Mouse (Mus musculus): ENCODE measurements around the gene Serpinb3d.
"Not testable (repeated sequence)": the region's sequence is repeated elsewhere in the genome, so short reads cannot be mapped to it uniquely, and the experiment has no call there.

The Serpinb3d gene

DNA sequence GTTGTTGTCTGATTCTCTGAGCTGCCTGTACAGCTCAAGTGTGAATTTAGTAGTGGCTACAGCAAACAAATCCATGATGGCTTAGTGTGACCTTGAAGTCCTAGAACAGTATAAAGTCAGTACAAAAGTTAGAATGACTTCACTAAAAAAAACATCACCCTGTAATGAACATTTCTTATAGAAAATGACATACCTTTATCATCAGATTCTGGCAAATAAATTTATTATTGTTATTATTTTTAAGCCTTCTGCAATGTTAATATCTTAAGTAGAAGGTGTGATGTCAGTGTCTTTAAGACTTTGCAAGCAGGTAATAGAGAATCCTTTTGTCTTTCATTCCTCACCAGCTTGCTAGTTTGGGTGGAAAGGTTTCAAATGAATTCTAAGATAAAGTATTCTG, at the start of gene Serpinb3d:
Gene Serpinb3d, minus strand, starts transcription at position 101 of the 400 bp plus-strand sequence.
- no peak for DNase-seq (ENCODE audit: low spot score in 2 of 2)

DNA sequence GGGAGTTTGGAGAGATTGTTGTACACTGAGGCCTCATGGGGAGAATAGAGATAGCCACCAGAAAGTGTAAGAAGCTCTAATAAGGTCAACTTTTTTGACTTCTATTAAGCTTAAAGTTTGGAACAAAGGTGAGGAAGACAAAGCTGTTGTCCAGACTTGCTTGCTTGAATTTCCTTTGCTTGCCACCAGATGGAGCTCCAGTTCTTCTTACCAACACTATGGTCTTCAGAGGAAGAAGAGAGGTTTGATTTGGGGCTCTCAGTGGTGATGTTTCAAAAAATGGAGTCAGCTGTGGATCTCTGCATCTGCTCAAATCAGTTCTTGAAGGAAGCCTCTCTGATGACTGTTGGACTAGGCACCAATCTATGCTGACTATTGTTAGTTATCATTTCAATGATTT, 44.1 kb upstream of the Serpinb3d start:
- DNase-seq (ENCODE audit: low spot score in 2 of 2), result not testable (repeated sequence)

DNA sequence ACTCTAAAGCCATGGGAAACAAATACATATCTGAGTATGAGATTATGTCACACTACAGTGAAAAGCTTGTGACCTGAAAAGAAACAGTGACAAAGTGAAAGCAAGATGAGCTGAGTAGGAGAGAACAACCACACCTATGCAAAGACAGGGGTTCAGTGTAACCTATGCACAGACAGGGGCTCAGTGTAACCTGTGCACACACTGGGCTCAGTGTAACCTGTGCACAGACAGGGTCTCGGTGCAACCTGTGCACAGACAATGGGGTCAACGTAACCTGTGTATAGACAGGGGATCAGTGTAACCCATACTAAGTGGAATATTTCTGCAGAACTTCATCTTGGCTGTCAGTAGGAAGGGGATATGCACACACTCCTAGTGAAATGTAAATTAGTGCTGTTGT, 15.1 kb upstream of the Serpinb3d start:
- no peak for DNase-seq (ENCODE audit: low spot score in 2 of 2)

DNA sequence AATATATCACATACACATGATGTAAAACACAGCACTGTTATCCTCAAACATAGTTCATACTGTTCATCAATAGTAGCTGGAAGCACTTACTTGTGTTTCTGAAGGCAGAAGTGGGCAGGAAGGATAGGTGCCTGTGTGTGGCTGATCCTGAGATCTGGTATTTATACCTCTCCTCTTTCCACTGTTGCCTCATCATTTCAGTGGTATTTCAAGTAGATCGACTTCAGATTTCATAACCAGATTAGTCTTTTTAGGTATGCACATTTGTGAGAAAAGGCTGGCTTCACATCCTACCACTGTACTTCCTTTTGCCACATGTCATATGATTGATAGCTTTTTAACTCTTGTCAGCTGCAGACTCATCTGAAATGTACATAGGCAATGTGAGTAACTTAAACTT, 31.1 kb downstream of the Serpinb3d start, which contains the start of gene Serpinb3a:
Gene Serpinb3a, minus strand, starts transcription at position 101 of the 400 bp plus-strand sequence.
- no peak for DNase-seq (ENCODE audit: low spot score in 2 of 2)

DNA sequence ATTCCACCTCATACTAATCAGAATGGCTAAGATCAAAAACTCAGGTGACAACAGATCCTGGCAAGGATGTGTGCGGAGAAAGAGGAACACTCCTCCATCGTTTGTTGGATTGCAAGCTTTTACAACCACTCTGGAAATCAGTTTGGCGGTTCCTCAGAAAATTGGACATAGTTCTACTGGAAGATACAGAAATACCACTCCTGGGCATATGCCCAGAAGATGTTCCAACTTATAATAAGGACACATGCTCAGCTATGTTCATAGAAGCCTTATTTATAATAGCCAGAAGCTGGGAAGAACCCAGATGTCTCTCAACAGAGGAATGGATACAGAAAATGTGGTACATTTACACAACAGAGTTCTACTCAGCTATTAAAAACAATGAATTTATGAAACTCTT, 49.1 kb downstream of the Serpinb3d start:
- not testable (repeated sequence) for DNase-seq (ENCODE audit: low spot score in 2 of 2)
